Mouse (Mus musculus) heart, embryonic 14.5 days (tissue): ENCODE measurements at regions not wholly inside any gene's neighbourhood (a gene's known extent, or its start where the extent isn't known, plus 50 kb on each side); places are given as distances from the start of the nearest gene placed in this dataset.
"Not testable (repeated sequence)": the region's sequence is repeated elsewhere in the genome, so short reads cannot be mapped to it uniquely, and the experiment has no call there.

Experiments used
- ATAC-seq: fragments of 200-750 bp; cut with Nextera tagmentation; 2 replicates; pipeline ENCODE4 v1.8.0; 2017; ENCODE audit warnings: low read depth, moderate TSS enrichment; ENCODE audit not compliant: insufficient number of reproducible peaks, insufficient read depth, low FRiP score
- H3K27ac ChIP-seq, 2 experiments: fragments of 200-500 bp in 1 of 2; fragments of 300-500 bp in 1 of 2; sonication (generic) in 1 of 2; replicated peaks in 1 of 2; 2 replicates each; pipeline ENCODE4 v1.5.1; 2012 to 2014; ENCODE audit warnings: low read depth in 2 of 2, low read length in 2 of 2, control low read depth in 1 of 2, mild to moderate bottlenecking in 1 of 2, mixed read lengths in 1 of 2; ENCODE audit not compliant: control insufficient read depth in 1 of 2, insufficient read depth in 1 of 2
- H3K27me3 ChIP-seq: fragments of 300-500 bp; sonication (generic); 2 replicates; pipeline ENCODE4 v1.6.1; 2014; ENCODE audit warnings: mild to moderate bottlenecking, low read length, control low read depth; ENCODE audit not compliant: control insufficient read depth, insufficient read depth
- H3K36me3 ChIP-seq: fragments of 300-500 bp; sonication (generic); 2 replicates; pipeline ENCODE4 v1.6.1; 2014; ENCODE audit warnings: mild to moderate bottlenecking, control low read depth, low read length, mixed read lengths; ENCODE audit not compliant: control insufficient read depth, insufficient read depth
- H3K4me1 ChIP-seq, 2 experiments: fragments of 200-500 bp in 1 of 2; fragments of 300-500 bp in 1 of 2; sonication (generic) in 1 of 2; 2 replicates each; pipeline ENCODE4 v1.6.1; 2012 to 2014; ENCODE audit warnings: low read length in 2 of 2, control low read depth in 1 of 2, mixed read lengths in 1 of 2; ENCODE audit not compliant: control insufficient read depth in 2 of 2, insufficient read depth in 2 of 2
- H3K4me2 ChIP-seq: fragments of 300-500 bp; sonication (generic); 2 replicates; pipeline ENCODE4 v1.6.1; 2014; ENCODE audit warnings: mild to moderate bottlenecking, low read length
- H3K4me3 ChIP-seq, 2 experiments: fragments of 200-500 bp in 1 of 2; fragments of 300-500 bp in 1 of 2; sonication (generic) in 1 of 2; 2 replicates each; pipeline ENCODE4 v1.5.1; 2012 to 2014; ENCODE audit warnings: low read length in 2 of 2, mild to moderate bottlenecking in 2 of 2, control low read depth in 1 of 2, low read depth in 1 of 2, moderate library complexity in 1 of 2; ENCODE audit not compliant: control insufficient read depth in 1 of 2, insufficient read depth in 1 of 2
- H3K9ac ChIP-seq: fragments of 300-500 bp; sonication (generic); 2 replicates; pipeline ENCODE4 v1.6.1; 2014; ENCODE audit warnings: mild to moderate bottlenecking, low read length
- H3K9me3 ChIP-seq: fragments of 300-500 bp; sonication (generic); 2 replicates; pipeline ENCODE4 v1.6.1; 2016; ENCODE audit warnings: low read length, control low read depth; ENCODE audit not compliant: control insufficient read depth
- WGBS: fragments of 180-500 bp; shearing (Covaris S2); extraction: QIAGEN DNeasy Blood & Tissue Kit; methylation state at CpG from one replicate; pipeline ENCODE4 v1.1.7; 2014; 5-methylcytosine and 5-hydroxymethylcytosine counted together

DNA sequence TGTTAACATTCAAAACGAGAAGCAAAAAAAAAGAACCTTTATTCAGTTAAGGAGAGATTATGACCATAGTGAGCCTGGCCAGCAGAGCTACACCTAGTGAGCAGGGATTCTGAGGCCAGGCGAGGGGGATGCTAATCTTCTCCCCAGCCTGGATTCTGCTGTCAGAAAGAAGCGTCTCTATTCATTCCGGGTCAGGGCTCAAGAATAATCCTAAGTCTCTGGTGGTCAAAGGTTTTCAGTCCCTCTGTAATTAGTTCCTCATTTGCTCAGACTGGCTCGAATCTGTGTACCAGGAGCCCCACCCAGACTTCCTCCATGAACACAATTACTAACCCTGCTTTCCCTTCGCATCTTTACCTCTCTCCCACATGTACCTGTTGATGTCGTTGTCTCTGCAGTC is 101.8 kb upstream of the Nabp1 start:
- Histone ChIP-seq H3K4me3 (no peak overlapping the region), H3K4me1 (no peaks in the 10 kb centered on the region; a peak in 1 of 4 replicates), H3K9me3 (no peaks in the 10 kb centered on the region), H3K27ac (no peak overlapping the region), H3K9ac (no peak overlapping the region), H3K27me3 (no peaks in the 10 kb centered on the region), H3K36me3 (no peaks in the 10 kb centered on the region), H3K4me2 (no peak overlapping the region)
- ATAC-seq = no peak
- WGBS = 49% methylated on average over 7 of the region's 7 CpGs

DNA sequence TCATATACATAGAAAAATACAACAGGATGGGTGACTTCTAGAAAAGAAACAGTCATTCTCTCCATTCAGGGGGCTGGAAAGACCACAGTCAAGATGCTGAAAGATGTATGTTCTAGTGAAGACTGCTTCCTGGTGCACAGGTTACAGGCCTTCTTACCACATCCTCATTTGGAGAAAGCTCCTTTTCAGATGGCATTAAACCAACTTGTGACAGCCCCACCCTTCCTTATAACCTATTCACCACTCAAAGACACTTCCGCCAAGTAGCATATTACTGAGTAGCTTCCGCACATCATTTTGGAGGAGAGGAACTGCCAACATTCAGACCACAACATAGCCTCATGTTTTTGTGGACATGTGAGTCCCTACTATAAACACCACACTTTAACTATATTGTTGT is 99.5 kb upstream of the Nabp1 start:
- no peaks in the 10 kb centered on the region for H3K9me3 ChIP-seq
- H3K4me3 ChIP-seq = no peak overlapping the region
- ATAC-seq = no peak
- H3K36me3 ChIP-seq = no peaks in the 10 kb centered on the region
- no peak overlapping the region for H3K9ac ChIP-seq
- no peak overlapping the region for H3K27ac ChIP-seq
- H3K4me1 ChIP-seq = no peaks in the 10 kb centered on the region
- WGBS = 90% methylated on average over 2 of the region's 2 CpGs
- no peak overlapping the region for H3K4me2 ChIP-seq
- no peaks in the 10 kb centered on the region for H3K27me3 ChIP-seq

DNA sequence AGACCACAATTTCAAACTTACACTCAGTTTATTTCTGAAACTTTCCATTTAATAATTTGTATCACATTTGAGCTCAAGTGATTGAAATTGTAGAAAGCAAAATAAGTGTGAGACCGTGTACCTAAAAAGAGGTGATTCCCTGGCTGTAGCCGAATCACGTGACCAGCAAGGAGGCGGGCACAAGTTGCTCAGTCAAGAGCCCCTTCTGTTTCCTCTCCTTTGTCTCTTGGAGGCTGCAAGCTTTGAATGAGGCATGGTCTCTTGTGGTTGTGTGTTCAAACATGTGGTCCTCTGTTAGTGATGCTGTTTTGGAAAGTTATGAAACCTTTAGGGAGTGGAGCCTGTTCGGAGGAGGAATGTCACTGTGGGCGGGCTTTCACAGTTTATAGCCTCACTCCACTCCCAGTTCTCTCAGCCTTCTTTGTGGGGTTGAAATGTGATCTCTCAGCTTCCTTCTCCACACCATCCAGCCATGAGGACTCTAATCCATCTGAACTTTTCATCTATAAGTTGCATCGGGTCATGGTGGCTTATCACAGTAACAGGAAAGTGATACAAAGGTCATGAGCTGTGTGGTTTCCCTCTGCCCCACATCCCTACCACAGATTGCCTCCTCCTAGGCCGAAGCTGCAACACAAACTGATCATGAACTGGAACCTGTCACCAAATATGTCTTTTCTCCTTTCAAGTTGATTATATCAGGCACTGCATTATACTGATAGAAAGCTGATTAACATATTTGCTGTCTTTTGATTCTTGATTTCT is 94.3 kb upstream of the Nabp1 start:
- ATAC-seq = no peak
- no peaks in the 10 kb centered on the region for H3K36me3 ChIP-seq
- H3K9me3 ChIP-seq = peaks cover 4% of the 10 kb centered on the region; the same call in 1 of the 2 replicates
- H3K27me3 ChIP-seq = no peaks in the 10 kb centered on the region
- H3K4me3 ChIP-seq = no peak overlapping the region
- H3K4me2 ChIP-seq = no peak overlapping the region
- no peak overlapping the region for H3K27ac ChIP-seq
- H3K4me1 ChIP-seq = no peaks in the 10 kb centered on the region
- H3K9ac ChIP-seq = no peak overlapping the region
- 81% methylated on average over 8 of the region's 8 CpGs for whole genome bisulfite sequencing

DNA sequence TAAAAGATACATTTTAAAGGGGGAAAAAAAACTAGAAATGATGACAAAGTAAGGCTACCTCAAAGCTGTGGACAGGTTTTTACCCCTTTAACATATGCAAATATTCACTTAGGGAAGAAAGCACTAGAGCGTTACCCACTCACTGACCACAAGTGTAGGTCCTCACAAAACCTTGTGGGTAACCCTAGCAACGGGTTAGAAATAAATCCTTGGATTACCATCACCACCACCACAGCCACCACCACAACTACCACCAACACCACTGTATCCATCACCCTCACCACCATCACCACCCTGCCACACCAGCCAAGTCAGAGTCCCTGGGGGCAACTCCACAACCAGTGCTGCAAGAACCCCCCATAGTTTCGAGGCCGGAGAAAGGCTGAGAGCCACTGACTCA is 91.4 kb upstream of the Nabp1 start:
- H3K9ac ChIP-seq = no peak overlapping the region
- peaks cover 7 to 8% of the 10 kb centered on the region in 2 experiments; a peak in 3 of 4 replicates for H3K4me1 ChIP-seq
- no peaks in the 10 kb centered on the region for H3K36me3 ChIP-seq
- peaks cover 4% of the 10 kb centered on the region; the same call in 1 of the 2 replicates for H3K9me3 ChIP-seq
- 91% methylated on average over 4 of the region's 4 CpGs for WGBS
- no peak for ATAC-seq
- H3K27me3 ChIP-seq = no peaks in the 10 kb centered on the region
- H3K4me2 ChIP-seq = no peak overlapping the region
- H3K27ac ChIP-seq = no peak overlapping the region
- no peak overlapping the region for H3K4me3 ChIP-seq

DNA sequence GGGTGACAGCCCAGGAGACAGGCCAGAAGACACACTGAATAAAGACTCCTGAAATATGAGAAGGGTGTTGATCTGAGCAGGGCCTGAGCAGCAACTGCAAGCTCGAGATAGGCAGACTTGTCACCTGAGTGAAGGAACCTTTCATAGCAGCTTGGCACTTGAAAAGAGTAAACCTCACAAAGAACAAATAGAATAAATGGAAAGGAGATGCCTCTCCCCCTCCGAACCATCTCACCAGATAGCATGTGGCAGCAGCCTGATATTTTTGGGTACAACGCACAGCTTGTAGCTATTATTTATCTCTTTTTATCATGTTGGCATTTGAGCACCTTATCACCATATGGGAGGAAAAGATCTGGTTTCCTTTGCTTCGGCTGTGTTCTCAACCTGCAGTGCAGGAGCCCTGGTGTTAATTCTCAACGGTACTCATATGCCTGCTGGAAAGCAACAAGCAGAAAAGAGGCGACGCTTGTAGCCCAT is 88.0 kb upstream of the Nabp1 start:
- H3K9me3 ChIP-seq = peaks cover 4% of the 10 kb centered on the region; the same call in 1 of the 2 replicates
- no peak overlapping the region for H3K4me3 ChIP-seq
- H3K9ac ChIP-seq = no peak overlapping the region
- H3K4me2 ChIP-seq = no peak overlapping the region
- no peaks in the 10 kb centered on the region for H3K36me3 ChIP-seq
- no peak for ATAC-seq
- no peaks in the 10 kb centered on the region for H3K27me3 ChIP-seq
- H3K4me1 ChIP-seq = peaks cover 7 to 8% of the 10 kb centered on the region in 2 experiments; a peak in 3 of 4 replicates
- no peak overlapping the region for H3K27ac ChIP-seq
- WGBS = 24% methylated on average over 7 of the region's 7 CpGs

DNA sequence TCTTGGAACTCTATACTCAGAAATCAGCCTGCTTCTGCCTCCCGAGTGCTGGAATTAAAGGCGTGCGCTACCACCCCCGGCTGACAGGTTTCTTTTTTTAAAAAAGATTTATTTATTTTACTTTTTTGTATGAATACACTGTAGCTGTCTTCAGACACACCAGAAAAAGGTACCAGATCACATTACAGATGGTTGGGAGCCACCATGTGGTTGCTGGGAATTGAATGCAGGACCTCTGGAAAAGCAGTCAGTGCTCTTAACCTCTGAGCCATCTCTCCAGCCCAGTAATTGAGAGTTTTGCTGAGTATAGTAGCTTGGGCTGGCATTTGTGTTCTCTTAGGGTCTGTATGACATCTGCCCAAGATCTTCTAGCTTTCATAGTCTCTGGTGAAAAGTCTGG is 78.4 kb upstream of the Nabp1 start:
- WGBS = 92% methylated on average over 4 of the region's 4 CpGs
- ATAC-seq, H3K4me1 ChIP-seq: not testable (repeated sequence)

DNA sequence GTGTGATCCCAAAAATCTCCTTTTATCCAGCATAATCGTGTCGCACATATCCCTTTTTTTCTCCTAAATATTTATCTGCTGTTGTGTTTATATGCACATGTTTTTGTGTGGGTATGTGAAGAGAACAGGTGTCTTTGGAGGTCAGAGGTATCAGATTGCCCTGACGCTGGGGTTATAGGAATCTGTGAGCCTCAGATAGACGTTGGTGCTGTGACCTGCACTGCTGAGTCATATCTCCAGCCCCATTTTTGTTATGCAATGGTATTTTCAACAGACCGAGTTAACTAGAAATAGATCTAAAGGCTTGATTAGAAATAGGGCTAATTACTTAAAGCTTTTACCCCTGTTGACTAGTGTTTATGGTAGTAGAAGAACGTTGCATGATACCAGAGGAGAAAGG is 75.5 kb upstream of the Nabp1 start:
- Histone ChIP-seq H3K4me2 (no peak overlapping the region), H3K27ac (no peak overlapping the region), H3K9me3 (no peaks in the 10 kb centered on the region), H3K27me3 (no peaks in the 10 kb centered on the region), H3K9ac (no peak overlapping the region), H3K4me3 (no peak overlapping the region), H3K36me3 (no peaks in the 10 kb centered on the region), H3K4me1 (no peaks in the 10 kb centered on the region)
- no peak for ATAC-seq
- 65% methylated on average over 6 of the region's 6 CpGs for WGBS

More for the DNA sequence above, 78.4 kb upstream of the Nabp1 start:
- not testable (repeated sequence) for H3K4me3 ChIP-seq, H3K36me3 ChIP-seq, H3K27me3 ChIP-seq, H3K27ac ChIP-seq, H3K9me3 ChIP-seq, H3K9ac ChIP-seq, H3K4me2 ChIP-seq

DNA sequence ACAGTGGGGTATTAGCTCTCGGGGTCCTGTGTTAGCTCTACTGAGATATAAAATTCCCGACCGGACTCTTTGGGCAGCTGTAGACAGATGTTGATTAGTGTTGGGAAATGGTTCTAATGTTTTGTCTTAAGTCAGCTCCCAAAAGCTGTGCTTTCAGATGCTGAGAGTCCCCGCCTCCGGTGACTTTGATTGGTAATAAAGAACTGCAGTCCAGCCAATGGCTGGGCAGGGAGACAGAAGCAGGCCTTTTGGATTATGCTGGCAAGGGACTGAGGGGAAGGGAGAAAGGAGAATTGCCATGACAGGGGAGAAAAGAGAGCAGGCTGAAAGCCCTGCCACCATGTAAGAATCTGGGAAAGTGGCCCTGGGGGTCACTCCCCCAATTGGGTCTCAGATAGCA is 73.4 kb upstream of the Nabp1 start:
- ATAC-seq = no peak
- Histone ChIP-seq H3K4me3 (no peak overlapping the region), H3K27me3 (no peaks in the 10 kb centered on the region), H3K4me1 (no peaks in the 10 kb centered on the region), H3K9me3 (no peaks in the 10 kb centered on the region), H3K36me3 (no peaks in the 10 kb centered on the region), H3K4me2 (no peak overlapping the region), H3K27ac (no peak overlapping the region), H3K9ac (no peak overlapping the region)
- 61% methylated on average over 5 of the region's 5 CpGs for WGBS
